Mouse (Mus musculus): ENCODE measurements at regions not wholly inside any gene's neighbourhood (a gene's known extent, or its start where the extent isn't known, plus 50 kb on each side); places are given as distances from the start of the nearest gene placed in this dataset.
A peak's percentile ranks its signal among the peaks of the same experiment; 100 is the strongest.

DNA sequence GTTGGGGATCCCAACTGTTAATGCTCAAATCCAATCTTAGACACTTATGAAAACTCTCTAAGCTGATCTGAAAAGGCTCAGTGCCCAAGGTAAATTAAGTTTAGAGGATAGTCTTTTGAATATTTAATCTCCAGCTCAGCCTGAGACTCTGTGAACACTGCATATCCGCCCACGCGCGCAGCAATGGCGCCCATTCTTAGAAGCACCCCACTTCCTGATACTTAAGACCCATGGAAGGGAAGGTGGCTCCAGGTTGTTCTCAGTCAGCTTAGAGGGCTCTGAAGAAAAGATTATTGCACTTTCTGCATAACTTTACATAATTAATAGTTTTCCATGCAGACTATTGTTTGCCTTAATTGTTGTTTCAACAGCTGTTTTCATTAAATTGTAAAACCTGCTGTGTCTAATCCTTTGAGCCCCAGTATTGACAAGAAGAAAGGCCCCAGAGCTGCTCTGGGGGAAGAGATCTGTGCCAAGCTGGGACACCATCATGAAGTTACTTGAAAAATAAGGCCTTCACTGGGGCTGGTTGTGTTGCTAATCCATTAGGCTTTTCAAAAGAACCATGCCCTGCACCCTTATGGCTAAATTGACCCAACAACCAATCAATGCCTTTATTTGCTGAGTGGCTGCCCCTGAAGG is 183.7 kb upstream of the Tle1 start:
- H3K9me3 ChIP-seq (replicated peaks), result no peaks in the 10 kb centered on the region
- no peak overlapping the region for H3K4me3 ChIP-seq (replicated peaks)
- H3K9ac ChIP-seq, result no peak overlapping the region
- no peaks in the 10 kb centered on the region for H3K27me3 ChIP-seq
- H3K4me2 ChIP-seq (replicated peaks), result 0 out of 2 replicates have a peak overlapping the region, but pooled peaks have one; percentile 13
- H3K36me3 ChIP-seq, result no peaks in the 10 kb centered on the region
- WGBS, result 76% methylated on average over 5 of the region's 5 CpGs
- H3K4me1 ChIP-seq, result peaks cover 14% of the 10 kb centered on the region
- H3K27ac ChIP-seq (replicated peaks), result 0 out of 2 replicates have a peak overlapping the region, but pooled peaks have one; percentile 30
- peak; percentile 63 for ATAC-seq (ENCODE audit: insufficient number of reproducible peaks, low FRiP score, low TSS enrichment, low read depth)

DNA sequence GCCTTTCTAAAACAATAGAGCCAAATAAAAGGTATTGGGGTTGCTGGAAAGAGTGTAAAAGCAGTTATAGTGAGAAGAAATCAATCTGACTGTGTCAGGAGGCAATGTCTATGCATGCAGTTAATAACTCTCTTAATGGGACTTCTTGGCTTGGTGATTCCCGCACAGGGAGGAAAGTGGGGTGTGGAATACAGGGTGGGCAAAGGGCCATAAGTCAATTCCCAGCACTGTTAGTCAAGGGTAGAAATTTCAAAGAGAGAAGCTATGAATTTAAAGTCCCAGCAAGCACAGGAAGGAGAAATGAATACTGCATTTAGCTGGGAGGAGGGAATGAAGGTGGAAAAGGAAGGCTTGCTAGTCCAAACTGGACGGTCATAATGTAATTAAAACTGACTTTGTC is 183.0 kb upstream of the Tle1 start:
- H3K4me1 ChIP-seq, result peaks cover 14% of the 10 kb centered on the region
- no peaks in the 10 kb centered on the region for H3K9me3 ChIP-seq (replicated peaks)
- H3K4me2 ChIP-seq (replicated peaks), result no peak overlapping the region
- H3K4me3 ChIP-seq (replicated peaks), result no peak overlapping the region
- H3K27ac ChIP-seq (replicated peaks), result no peak overlapping the region
- H3K9ac ChIP-seq, result no peak overlapping the region
- 69% methylated on average over 2 of the region's 2 CpGs for WGBS
- ATAC-seq (ENCODE audit: insufficient number of reproducible peaks, low FRiP score, low TSS enrichment, low read depth), result no peak
- no peaks in the 10 kb centered on the region for H3K36me3 ChIP-seq
- no peaks in the 10 kb centered on the region for H3K27me3 ChIP-seq

DNA sequence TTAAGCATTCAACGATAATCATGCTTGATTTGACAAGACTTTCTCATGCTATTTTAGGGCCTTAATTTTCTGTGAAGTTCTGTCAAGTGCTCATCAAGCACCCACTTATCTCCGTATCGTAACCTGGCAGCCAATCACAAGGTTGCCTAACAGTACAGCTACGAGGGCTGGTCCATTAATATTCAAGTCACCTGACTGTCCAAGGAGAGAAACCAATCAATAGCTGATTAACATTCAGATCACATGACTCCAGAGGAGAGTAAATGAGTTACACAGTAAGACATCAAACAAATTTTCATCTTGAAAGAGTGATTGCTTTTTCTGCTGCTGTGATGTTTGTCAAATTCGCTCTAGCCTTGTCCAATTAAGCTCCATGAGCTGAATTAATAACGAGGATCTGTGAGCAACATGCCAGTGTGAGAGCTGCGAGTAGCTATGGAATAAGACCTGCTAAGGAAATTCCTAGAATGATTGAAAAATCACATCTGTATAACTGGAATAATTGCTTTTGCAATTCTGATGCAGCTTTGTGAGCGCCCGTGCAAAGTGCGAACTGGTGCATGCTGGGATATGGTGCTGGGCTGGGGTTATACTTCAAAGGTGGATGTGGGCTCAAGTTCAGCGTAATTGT is 181.9 kb upstream of the Tle1 start:
- no peak overlapping the region for H3K4me2 ChIP-seq (replicated peaks)
- no peaks in the 10 kb centered on the region for H3K27me3 ChIP-seq
- no peak for ATAC-seq (ENCODE audit: insufficient number of reproducible peaks, low FRiP score, low TSS enrichment, low read depth)
- H3K4me1 ChIP-seq, result peaks cover 14% of the 10 kb centered on the region
- no peak overlapping the region for H3K27ac ChIP-seq (replicated peaks)
- 69% methylated on average over 11 of the region's 11 CpGs for WGBS
- no peaks in the 10 kb centered on the region for H3K9me3 ChIP-seq (replicated peaks)
- no peak overlapping the region for H3K9ac ChIP-seq
- H3K36me3 ChIP-seq, result no peaks in the 10 kb centered on the region
- H3K4me3 ChIP-seq (replicated peaks), result no peak overlapping the region

DNA sequence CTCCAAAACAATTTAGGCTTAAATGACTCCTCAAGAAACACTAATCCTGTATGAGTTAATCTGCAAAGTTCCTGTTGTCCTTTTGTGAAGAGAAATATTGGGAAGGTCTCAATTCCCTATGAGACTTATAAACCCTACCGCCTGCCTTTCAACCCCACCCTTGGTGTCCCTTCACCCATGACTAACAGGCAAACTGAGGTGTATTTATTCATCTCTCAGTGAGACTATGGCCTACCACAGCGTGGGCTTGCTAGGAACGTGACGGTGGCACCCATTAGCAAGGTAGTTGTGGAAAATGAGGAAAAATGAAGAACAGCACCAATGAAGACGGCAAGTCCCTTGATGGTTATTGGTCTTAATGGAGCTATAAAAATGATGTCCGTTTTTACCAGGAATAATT is 181.0 kb upstream of the Tle1 start:
- WGBS, result 89% methylated on average over 6 of the region's 6 CpGs
- H3K4me2 ChIP-seq (replicated peaks), result no peak overlapping the region

GRCm38 (mm10) chr4:72381116-72381515 is 180.4 kb upstream of the Tle1 start:
- no peak overlapping the region for H3K9ac ChIP-seq
- ATAC-seq (ENCODE audit: insufficient number of reproducible peaks, low FRiP score, low TSS enrichment, low read depth), result no peak
- no peak overlapping the region for H3K4me3 ChIP-seq (replicated peaks)
- peaks cover 14% of the 10 kb centered on the region for H3K4me1 ChIP-seq
- WGBS, result 64% methylated on average over 3 of the region's 3 CpGs
- H3K9me3 ChIP-seq (replicated peaks), result no peaks in the 10 kb centered on the region
- H3K4me2 ChIP-seq (replicated peaks), result no peak overlapping the region
- no peak overlapping the region for H3K27ac ChIP-seq (replicated peaks)
- H3K27me3 ChIP-seq, result no peaks in the 10 kb centered on the region
- H3K36me3 ChIP-seq, result no peaks in the 10 kb centered on the region

More for the DNA sequence above, 181.0 kb upstream of the Tle1 start:
- no peaks in the 10 kb centered on the region for H3K27me3 ChIP-seq
- ATAC-seq (ENCODE audit: insufficient number of reproducible peaks, low FRiP score, low TSS enrichment, low read depth), result no peak
- H3K36me3 ChIP-seq, result no peaks in the 10 kb centered on the region
- H3K9ac ChIP-seq, result no peak overlapping the region
- no peaks in the 10 kb centered on the region for H3K9me3 ChIP-seq (replicated peaks)
- H3K4me3 ChIP-seq (replicated peaks), result no peak overlapping the region
- peaks cover 14% of the 10 kb centered on the region for H3K4me1 ChIP-seq
- no peak overlapping the region for H3K27ac ChIP-seq (replicated peaks)

GRCm38 (mm10) chr4:72379515-72379914 is 178.8 kb upstream of the Tle1 start:
- no peaks in the 10 kb centered on the region for H3K27me3 ChIP-seq
- H3K4me1 ChIP-seq, result peaks cover 10% of the 10 kb centered on the region
- no peak overlapping the region for H3K9ac ChIP-seq
- H3K27ac ChIP-seq (replicated peaks), result no peak overlapping the region
- WGBS, result 74% methylated on average over 1 of the region's 1 CpGs
- no peaks in the 10 kb centered on the region for H3K9me3 ChIP-seq (replicated peaks)
- ATAC-seq (ENCODE audit: insufficient number of reproducible peaks, low FRiP score, low TSS enrichment, low read depth), result peak; percentile 69
- no peak overlapping the region for H3K4me3 ChIP-seq (replicated peaks)
- H3K4me2 ChIP-seq (replicated peaks), result no peak overlapping the region
- no peaks in the 10 kb centered on the region for H3K36me3 ChIP-seq

- no peak overlapping the region for H3K4me2 ChIP-seq (replicated peaks)
- H3K4me3 ChIP-seq (replicated peaks), result no peak overlapping the region
- H3K4me1 ChIP-seq, result peaks cover 7% of the 10 kb centered on the region; the same call in 1 of the 2 replicates
- no peak overlapping the region for H3K27ac ChIP-seq (replicated peaks)
- H3K9me3 ChIP-seq (replicated peaks), result no peaks in the 10 kb centered on the region
- no peaks in the 10 kb centered on the region for H3K36me3 ChIP-seq
- no peak overlapping the region for H3K9ac ChIP-seq
- H3K27me3 ChIP-seq, result no peaks in the 10 kb centered on the region
- ATAC-seq (ENCODE audit: insufficient number of reproducible peaks, low FRiP score, low TSS enrichment, low read depth), result peak; percentile 24; the same call in 1 of the 2 replicates
These were observed 178.3 kb upstream of the Tle1 start for GRCm38 (mm10) chr4:72379011-72379410.

DNA sequence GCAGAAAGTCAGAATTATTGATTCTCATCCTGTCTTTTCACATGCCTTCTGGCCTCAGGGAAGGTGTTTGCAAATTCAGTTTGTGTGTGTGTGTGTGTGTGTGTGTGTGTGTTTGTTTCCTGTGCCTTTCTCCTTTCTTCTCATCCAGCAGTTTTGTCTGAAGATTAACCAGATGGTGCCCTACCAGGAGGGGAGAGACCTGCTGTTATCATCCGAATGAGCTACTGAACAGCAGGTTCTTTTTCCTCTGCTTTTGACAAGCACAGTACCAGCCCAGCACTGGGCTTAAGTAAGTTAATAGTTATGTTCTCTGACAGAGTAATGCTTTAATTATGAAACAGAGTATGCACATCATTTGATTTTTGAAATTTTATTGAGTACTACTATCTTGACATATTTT is 176.8 kb upstream of the Tle1 start:
- Histone ChIP-seq H3K36me3 (no peaks in the 10 kb centered on the region), H3K9me3 (replicated peaks) (no peaks in the 10 kb centered on the region), H3K27me3 (no peaks in the 10 kb centered on the region), H3K4me1 (peaks cover 3% of the 10 kb centered on the region; the same call in 1 of the 2 replicates), H3K9ac (no peak overlapping the region), H3K4me2 (replicated peaks) (no peak overlapping the region), H3K27ac (replicated peaks) (no peak overlapping the region), H3K4me3 (replicated peaks) (no peak overlapping the region)
- ATAC-seq (ENCODE audit: insufficient number of reproducible peaks, low FRiP score, low TSS enrichment, low read depth), result no peak
- WGBS, result 72% methylated on average over 1 of the region's 1 CpGs

DNA sequence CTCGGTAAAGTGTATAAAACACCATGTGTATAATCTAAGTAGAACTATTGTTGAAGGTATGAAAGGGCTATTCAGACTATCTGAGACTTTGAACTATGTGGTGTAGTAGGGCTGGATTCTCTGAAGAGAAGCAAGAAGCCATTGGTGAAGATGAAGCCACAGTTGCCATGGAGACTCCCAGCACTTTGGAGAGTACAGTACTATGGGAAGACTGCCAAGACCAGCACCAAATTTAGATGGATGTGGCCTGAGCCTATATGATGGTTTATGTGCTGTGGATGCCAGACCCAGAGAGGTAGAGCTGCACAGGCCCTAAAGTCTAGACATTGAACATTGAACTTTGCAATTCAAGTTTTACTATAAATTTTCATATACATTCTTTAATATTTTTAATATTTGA is 151.3 kb upstream of the Tle1 start:
- Histone ChIP-seq H3K9me3 (replicated peaks) (no peaks in the 10 kb centered on the region), H3K4me3 (replicated peaks) (no peak overlapping the region), H3K27ac (replicated peaks) (no peak overlapping the region), H3K27me3 (no peaks in the 10 kb centered on the region), H3K9ac (no peak overlapping the region), H3K4me1 (no peaks in the 10 kb centered on the region), H3K36me3 (no peaks in the 10 kb centered on the region), H3K4me2 (replicated peaks) (no peak overlapping the region)
- WGBS, result 74% methylated on average over 1 of the region's 1 CpGs
- no peak for ATAC-seq (ENCODE audit: insufficient number of reproducible peaks, low FRiP score, low TSS enrichment, low read depth)

GRCm38 (mm10) chr4:72331882-72332281 is 131.2 kb upstream of the Tle1 start:
- H3K27me3 ChIP-seq, result no peaks in the 10 kb centered on the region
- no peaks in the 10 kb centered on the region for H3K4me1 ChIP-seq
- H3K4me3 ChIP-seq (replicated peaks), result no peak overlapping the region
- H3K9me3 ChIP-seq (replicated peaks), result no peaks in the 10 kb centered on the region
- no peak overlapping the region for H3K9ac ChIP-seq
- H3K36me3 ChIP-seq, result no peaks in the 10 kb centered on the region
- H3K4me2 ChIP-seq (replicated peaks), result no peak overlapping the region
- ATAC-seq (ENCODE audit: insufficient number of reproducible peaks, low FRiP score, low TSS enrichment, low read depth), result no peak
- no peak overlapping the region for H3K27ac ChIP-seq (replicated peaks)
- 45% methylated on average over 3 of the region's 3 CpGs for WGBS

- Histone ChIP-seq H3K9me3 (replicated peaks) (no peaks in the 10 kb centered on the region), H3K27me3 (no peaks in the 10 kb centered on the region), H3K9ac (no peak overlapping the region), H3K4me3 (replicated peaks) (no peak overlapping the region), H3K4me2 (replicated peaks) (no peak overlapping the region), H3K4me1 (no peaks in the 10 kb centered on the region), H3K36me3 (no peaks in the 10 kb centered on the region), H3K27ac (replicated peaks) (no peak overlapping the region)
- ATAC-seq (ENCODE audit: insufficient number of reproducible peaks, low FRiP score, low TSS enrichment, low read depth), result no peak
These were observed 128.3 kb upstream of the Tle1 start for GRCm38 (mm10) chr4:72329026-72329390.

Measured in embryonic facial prominence, embryonic 15.5 days (tissue).